ENCODE assay signal across 9 mouse cellular contexts in the genomic region with DNA sequence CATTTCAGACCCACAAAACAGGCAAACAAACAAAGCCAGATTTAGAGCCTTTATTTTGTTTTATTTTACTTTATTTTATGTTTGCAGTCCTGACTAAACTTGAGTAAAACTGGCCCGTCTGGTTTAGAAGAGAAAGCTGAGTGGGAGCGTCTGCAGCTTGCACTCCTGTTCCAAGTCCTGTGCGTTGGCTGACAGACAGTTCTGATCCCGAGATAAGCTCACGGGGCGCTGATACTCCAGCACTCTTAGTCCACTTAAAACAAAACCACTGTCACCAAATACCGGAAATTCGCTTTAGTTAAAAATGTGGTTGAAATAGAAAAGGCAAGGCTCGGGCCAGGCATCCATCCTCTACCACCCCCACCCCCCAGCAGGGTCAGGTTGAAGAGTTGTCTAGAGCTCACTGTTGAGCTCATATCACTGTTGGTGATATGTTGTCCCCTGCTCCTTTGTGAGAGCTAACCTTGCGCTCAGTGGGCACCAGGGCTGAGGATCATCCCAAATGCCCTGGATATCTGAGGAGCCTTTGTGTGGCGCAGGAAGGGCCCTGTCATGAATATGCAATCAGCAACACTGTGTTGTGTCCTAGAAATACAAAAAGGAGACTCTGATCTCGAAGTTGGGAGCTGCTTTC.
A peak's percentile ranks its signal among the peaks of the same experiment; 100 is the strongest.
DNase-seq lines count a peak whose midpoint lies in the region; ATAC-seq and TF ChIP-seq lines count a peak whose summit lies in the region.
"Had no signal": no experiment of that assay in that cellular context is flagged by ENCODE, and none has a peak within 500 bp of the region (broad histone marks: within the 10 kb centered on the region; RNA-seq: fewer than 3 reads in every experiment).

No protein-coding gene starts in this region.

- H3K27me3 ChIP-seq in intestine, embryonic 16.5 days (replicated peaks; ENCODE audit: control insufficient read depth, insufficient read depth, low read length), result no peaks in the 10 kb centered on the region
- no peaks in the 10 kb centered on the region for H3K27me3 ChIP-seq in intestine, postnatal 0 days (replicated peaks; ENCODE audit: control insufficient read depth, insufficient read depth, low read length)
- H3K27me3 ChIP-seq in hindbrain, embryonic 14.5 days (ENCODE audit: control insufficient read depth, insufficient read depth, low read length), result no peaks in the 10 kb centered on the region

- ATAC-seq in intestine, embryonic 16.5 days, result no peak
- no peak for ATAC-seq in intestine, postnatal 0 days
- peak; percentile 53; the same call in 1 of the 2 replicates for ATAC-seq in hindbrain, embryonic 14.5 days (ENCODE audit: low FRiP score)
- no peak for ATAC-seq in inflammation-experienced regulatory T-cells, adult 6 months

- no peak for TF ChIP-seq CTCF in intestine, postnatal 0 days (IDR thresholded peaks at IDR 0.05; ENCODE audit: low read depth)

- no peaks in the 10 kb centered on the region for H3K9me3 ChIP-seq in intestine, embryonic 16.5 days (ENCODE audit: control insufficient read depth, low read length)
- H3K9me3 ChIP-seq in intestine, postnatal 0 days (ENCODE audit: control insufficient read depth), result no peaks in the 10 kb centered on the region
- H3K9me3 ChIP-seq in hindbrain, embryonic 14.5 days (ENCODE audit: control insufficient read depth, low read length), result no peaks in the 10 kb centered on the region

- H3K4me1 ChIP-seq in intestine, embryonic 16.5 days (ENCODE audit: control insufficient read depth, insufficient read depth, low read length), result peaks cover 26% of the 10 kb centered on the region
- H3K4me1 ChIP-seq in intestine, postnatal 0 days (replicated peaks; ENCODE audit: control insufficient read depth, insufficient read depth, low read length), result no peaks in the 10 kb centered on the region
- peaks cover 24% of the 10 kb centered on the region for H3K4me1 ChIP-seq in hindbrain, embryonic 14.5 days (replicated peaks; ENCODE audit: control insufficient read depth, insufficient read depth, low read length)

- H3K36me3 ChIP-seq in intestine, embryonic 16.5 days (ENCODE audit: control insufficient read depth, insufficient read depth, low read length), result no peaks in the 10 kb centered on the region
- H3K36me3 ChIP-seq in intestine, postnatal 0 days (ENCODE audit: control insufficient read depth, insufficient read depth), result no peaks in the 10 kb centered on the region
- no peaks in the 10 kb centered on the region for H3K36me3 ChIP-seq in hindbrain, embryonic 14.5 days (replicated peaks; ENCODE audit: control insufficient read depth, insufficient read depth)

- no peak overlapping the region for H3K9ac ChIP-seq in intestine, embryonic 16.5 days (ENCODE audit: low read depth, low read length)
- no peak overlapping the region for H3K9ac ChIP-seq in intestine, postnatal 0 days (ENCODE audit: low read depth, low read length)
- H3K9ac ChIP-seq in hindbrain, embryonic 14.5 days, result no peak overlapping the region

- H3K4me3 ChIP-seq in intestine, embryonic 16.5 days (ENCODE audit: low read length), result no peak overlapping the region
- H3K4me3 ChIP-seq in intestine, postnatal 0 days (ENCODE audit: low read depth, low read length), result no peak overlapping the region
- H3K4me3 ChIP-seq in hindbrain, embryonic 14.5 days (replicated peaks; ENCODE audit: low read length), result no peak overlapping the region

- 38% methylated on average over 12 of the region's 12 CpGs for WGBS in intestine, embryonic 16.5 days
- 43% methylated on average over 12 of the region's 12 CpGs for WGBS in intestine, postnatal 0 days
- WGBS in hindbrain, embryonic 14.5 days, result 36% methylated on average over 12 of the region's 12 CpGs

- H3K4me2 ChIP-seq in intestine, embryonic 16.5 days (ENCODE audit: low read depth, low read length), result no peak overlapping the region
- no peak overlapping the region for H3K4me2 ChIP-seq in intestine, postnatal 0 days (replicated peaks; ENCODE audit: low read depth)
- H3K4me2 ChIP-seq in hindbrain, embryonic 14.5 days (replicated peaks), result no peak overlapping the region

- H3K27ac ChIP-seq in intestine, embryonic 16.5 days (ENCODE audit: low read length), result peak overlapping the region; percentile 9; the same call in 1 of the 2 replicates
- no peak overlapping the region for H3K27ac ChIP-seq in intestine, postnatal 0 days (ENCODE audit: low read depth, low read length)
- H3K27ac ChIP-seq in hindbrain, embryonic 14.5 days, result 0 out of 2 replicates have a peak overlapping the region, but pooled peaks have one; percentile 4

- peak; percentile 52 to 61 for DNase-seq in urinary bladder, postnatal 36 days (ENCODE audit: low spot score in 2 of 2)
- no peak for DNase-seq in urinary bladder, postnatal 25 days (ENCODE audit: low spot score)
- no peak for DNase-seq in hindbrain, embryonic 14.5 days (ENCODE audit: low spot score)
- DNase-seq in Muller cell, postnatal 12 days (ENCODE audit: inconsistent ontology term), result no peak
- DNase-seq: lung, adult 2 months; right cerebral cortex, postnatal 25 days had no signal

Comparison
In these comparisons a context has a peak if more than half of its experiments do, and no peak if none do; other contexts are left out.
1. DNase-seq: peak in urinary bladder, postnatal 36 days (2 of 2); none in urinary bladder, postnatal 25 days (single experiment), hindbrain, embryonic 14.5 days (single experiment) and Muller cell, postnatal 12 days (single experiment).